Mouse (Mus musculus) limb, embryonic 11.5 days (tissue): ENCODE measurements around the gene Slc38a4. TPM values are rescaled to one million over a fixed set of nuclear protein-coding genes. Genes with fewer than 3 reads are reported as not detected.

Experiments used
- ATAC-seq: fragments of 200-750 bp; cut with Nextera tagmentation; 2 replicates; pipeline ENCODE4 v1.8.0; 2017; ENCODE audit warnings: low read depth; ENCODE audit not compliant: insufficient number of reproducible peaks, low FRiP score, low TSS enrichment
- DNase-seq: peaks from one replicate; pipeline ENCODE4 v3.0.0-alpha.2; 2015; ENCODE audit warnings: low spot score
- H3K27ac ChIP-seq: fragments of 300-500 bp; sonication (generic); replicated peaks from 2 replicates; pipeline ENCODE4 v1.5.1; 2014; ENCODE audit warnings: low read depth, mild to moderate bottlenecking, low read length
- H3K27me3 ChIP-seq: fragments of 300-500 bp; sonication (generic); 2 replicates; pipeline ENCODE4 v1.6.1; 2014; ENCODE audit warnings: mild to moderate bottlenecking, low read length, mixed read lengths; ENCODE audit not compliant: control insufficient read depth, insufficient read depth
- H3K36me3 ChIP-seq: fragments of 300-500 bp; sonication (generic); 2 replicates; pipeline ENCODE4 v1.6.1; 2014; ENCODE audit warnings: mild to moderate bottlenecking, low read length, moderate library complexity, mixed read lengths; ENCODE audit not compliant: control insufficient read depth, insufficient read depth
- H3K4me1 ChIP-seq: fragments of 300-500 bp; sonication (generic); 2 replicates; pipeline ENCODE4 v1.6.1; 2014; ENCODE audit warnings: low read length, mixed read lengths; ENCODE audit not compliant: control insufficient read depth, insufficient read depth
- H3K4me2 ChIP-seq: fragments of 300-500 bp; sonication (generic); 2 replicates; pipeline ENCODE4 v1.6.1; 2014; ENCODE audit warnings: low read depth, mild to moderate bottlenecking, moderate library complexity; ENCODE audit not compliant: severe bottlenecking
- H3K4me3 ChIP-seq: fragments of 300-500 bp; sonication (generic); 2 replicates; pipeline ENCODE4 v1.5.1; 2014; ENCODE audit warnings: low read depth, low read length
- H3K9ac ChIP-seq: fragments of 300-500 bp; sonication (generic); 2 replicates; pipeline ENCODE4 v1.6.1; 2014; ENCODE audit warnings: mild to moderate bottlenecking, low read length
- H3K9me3 ChIP-seq: fragments of 300-500 bp; sonication (generic); 2 replicates; pipeline ENCODE4 v1.6.1; 2016; ENCODE audit warnings: low read length; ENCODE audit not compliant: control insufficient read depth
- WGBS: fragments of 180-500 bp; shearing (Covaris S2); extraction: QIAGEN DNeasy Blood & Tissue Kit; methylation state at CpG from one replicate; pipeline ENCODE4 v1.1.7; 2014; 5-methylcytosine and 5-hydroxymethylcytosine counted together
- polyA plus RNA-seq: library from polyadenylated mRNA; unstranded; fragments of >200 nt; fragmentation: Nextera tagmentation; extraction: Ambion mirVana; gene quantifications from 2 replicates; pipeline ENCODE4 v1.2.1, GENCODE M21; 2014

Slc38a4 gene
- polyA plus RNA-seq, 1 experiment from 2014 or later = 73.8 TPM

DNA sequence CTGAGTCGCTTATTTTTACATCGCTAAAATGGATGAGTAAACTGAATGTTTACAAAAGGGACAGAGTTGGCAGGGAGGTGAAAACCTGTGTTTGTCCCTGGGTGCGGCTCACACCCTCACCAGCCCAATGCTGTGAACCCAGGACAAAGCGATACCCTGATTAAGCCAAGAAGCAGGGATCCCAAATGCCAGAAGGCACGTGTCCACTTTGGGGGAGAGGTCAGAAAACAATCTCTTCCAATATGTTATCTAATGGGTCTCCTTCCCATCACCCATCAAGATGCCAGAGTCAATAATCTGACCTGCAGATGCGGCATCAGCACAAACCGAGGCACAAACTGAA is 51.3 kb downstream of the Slc38a4 start:
- no peaks in the 10 kb centered on the region for H3K27me3 ChIP-seq
- H3K9ac ChIP-seq = no peak overlapping the region
- H3K4me1 ChIP-seq = peaks cover 25% of the 10 kb centered on the region

DNA sequence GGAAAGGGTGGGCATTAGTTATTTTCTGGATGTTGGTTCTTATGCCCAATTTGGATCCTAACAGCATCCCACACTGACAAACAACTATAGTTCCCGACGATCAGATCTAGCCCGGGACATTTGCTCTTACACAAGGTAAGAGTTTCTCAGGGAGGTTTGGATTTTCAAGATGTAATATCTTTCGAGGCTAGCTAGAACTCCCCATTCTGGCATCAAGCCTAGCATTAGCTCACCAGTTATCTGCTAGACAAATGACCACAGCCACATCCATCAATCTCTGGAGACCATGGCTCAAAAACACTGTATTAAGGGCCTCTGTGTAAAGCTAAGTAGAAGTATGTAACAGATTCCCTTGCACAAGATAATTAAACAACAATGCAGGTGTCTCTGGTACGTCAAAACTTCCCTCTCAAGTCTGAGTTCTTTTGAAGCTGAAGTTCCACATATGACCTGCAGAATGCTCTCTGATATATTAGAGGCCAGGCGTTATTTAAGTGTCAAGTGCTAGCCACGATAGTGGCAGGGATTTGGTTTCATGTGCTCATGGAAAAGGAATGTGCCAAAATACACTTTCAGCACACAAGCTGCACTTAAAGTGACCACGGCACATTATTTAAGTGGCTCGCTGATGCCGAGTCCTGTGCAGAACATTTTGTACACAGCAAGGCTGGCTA is 51.8 kb downstream of the Slc38a4 start:
- H3K9ac ChIP-seq = no peak overlapping the region
- DNase-seq (no peak), ATAC-seq (no peak)
- WGBS = 66% methylated on average over 10 of the region's 10 CpGs
- H3K27me3 ChIP-seq = no peaks in the 10 kb centered on the region
- H3K4me1 ChIP-seq = peaks cover 25% of the 10 kb centered on the region
- no peak overlapping the region for H3K4me3 ChIP-seq
- H3K36me3 ChIP-seq = no peaks in the 10 kb centered on the region; the same call in 1 of the 2 replicates
- H3K4me2 ChIP-seq = no peak overlapping the region
- H3K27ac ChIP-seq = 0 out of 2 replicates have a peak overlapping the region, but pooled peaks have one; percentile 16
- H3K9me3 ChIP-seq = no peaks in the 10 kb centered on the region

More for the DNA sequence above, 51.3 kb downstream of the Slc38a4 start:
- 0 out of 2 replicates have a peak overlapping the region, but pooled peaks have one; percentile 16 for H3K27ac ChIP-seq
- H3K4me3 ChIP-seq = no peak overlapping the region
- no peak for ATAC-seq
- 90% methylated on average over 7 of the region's 7 CpGs for WGBS
- no peak for DNase-seq
- no peak overlapping the region for H3K4me2 ChIP-seq
- no peaks in the 10 kb centered on the region for H3K9me3 ChIP-seq
- no peaks in the 10 kb centered on the region; the same call in 1 of the 2 replicates for H3K36me3 ChIP-seq

- H3K27ac ChIP-seq = peak overlapping the region; percentile 45; the same call in 1 of the 2 replicates
- no peaks in the 10 kb centered on the region; the same call in 1 of the 2 replicates for H3K36me3 ChIP-seq
- ATAC-seq = no peak
- no peaks in the 10 kb centered on the region for H3K9me3 ChIP-seq
- peaks cover 25% of the 10 kb centered on the region for H3K4me1 ChIP-seq
- H3K9ac ChIP-seq = no peak overlapping the region
- no peaks in the 10 kb centered on the region for H3K27me3 ChIP-seq
- H3K4me3 ChIP-seq = no peak overlapping the region
- no peak overlapping the region; the same call in 1 of the 2 replicates for H3K4me2 ChIP-seq
- 82% methylated on average over 6 of the region's 6 CpGs for WGBS
- DNase-seq = no peak
These were observed 52.6 kb downstream of the Slc38a4 start for GRCm38 (mm10) chr15:97003186-97003585.

DNA sequence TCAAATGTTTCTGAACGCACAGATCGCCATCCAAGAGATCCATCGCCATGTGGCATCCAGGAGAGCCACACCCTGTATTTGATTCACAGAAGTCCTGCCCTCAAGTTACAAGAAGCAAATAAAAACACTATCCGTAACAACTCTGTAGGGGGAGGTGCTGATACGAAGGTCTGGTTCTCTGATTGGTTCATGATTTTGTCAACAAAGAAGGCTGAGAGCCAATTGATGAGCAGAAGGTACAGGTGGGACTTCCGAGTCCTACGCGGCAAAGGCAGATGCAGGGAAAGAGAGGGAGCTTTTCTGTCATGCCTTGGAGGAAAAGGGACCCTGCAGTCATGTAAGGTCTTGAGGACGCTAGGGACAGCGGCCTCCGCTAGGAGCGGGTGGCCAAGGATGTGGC is 53.0 kb downstream of the Slc38a4 start:
- Histone ChIP-seq H3K4me2 (no peak overlapping the region; the same call in 1 of the 2 replicates), H3K27ac (no peak overlapping the region; the same call in 1 of the 2 replicates), H3K27me3 (no peaks in the 10 kb centered on the region), H3K9ac (no peak overlapping the region), H3K36me3 (no peaks in the 10 kb centered on the region; the same call in 1 of the 2 replicates), H3K9me3 (no peaks in the 10 kb centered on the region), H3K4me1 (peaks cover 25% of the 10 kb centered on the region), H3K4me3 (no peak overlapping the region)
- ATAC-seq (0 out of 2 replicates have a peak, but pooled peaks have one; percentile 7), DNase-seq (peak; percentile 24)
- 70% methylated on average over 12 of the region's 12 CpGs for WGBS

- no peaks in the 10 kb centered on the region; the same call in 1 of the 2 replicates for H3K36me3 ChIP-seq
These were observed 53.9 kb downstream of the Slc38a4 start for GRCm38 (mm10) chr15:97001886-97002285.

DNA sequence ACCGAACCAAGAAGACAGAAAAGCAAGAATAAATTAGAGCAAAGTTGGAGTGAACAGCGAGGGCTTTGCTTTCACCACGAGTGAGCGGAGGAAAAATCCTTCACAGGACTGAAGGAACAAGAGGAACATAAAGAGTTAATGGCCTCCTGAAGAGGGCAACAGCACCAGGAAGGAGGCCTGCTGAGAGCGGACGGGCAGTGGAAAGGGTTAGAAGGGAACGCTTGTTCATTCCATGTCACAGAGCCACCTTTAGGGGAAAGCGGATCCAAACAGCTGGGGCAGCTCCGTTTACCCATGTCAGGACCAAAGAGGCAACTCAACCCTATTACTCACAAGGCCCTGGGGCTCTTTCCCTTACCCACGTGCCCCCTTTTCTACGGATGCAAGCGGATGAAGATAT is 54.3 kb downstream of the Slc38a4 start:
- Histone ChIP-seq H3K4me2 (peak overlapping the region; percentile 11; the same call in 1 of the 2 replicates), H3K27me3 (no peaks in the 10 kb centered on the region), H3K4me3 (no peak overlapping the region), H3K27ac (peak overlapping the region; percentile 96), H3K4me1 (peaks cover 25% of the 10 kb centered on the region), H3K9me3 (no peaks in the 10 kb centered on the region), H3K9ac (peak overlapping the region; percentile 13; the same call in 1 of the 2 replicates), H3K36me3 (no peaks in the 10 kb centered on the region; the same call in 1 of the 2 replicates)
- ATAC-seq (no peak), DNase-seq (peak; percentile 68)
- 22% methylated on average over 12 of the region's 12 CpGs for WGBS

More at GRCm38 (mm10) chr15:97001886-97002285, 53.9 kb downstream of the Slc38a4 start:
- no peak overlapping the region; the same call in 1 of the 2 replicates for H3K9ac ChIP-seq
- 84% methylated on average over 7 of the region's 7 CpGs for WGBS
- no peak for DNase-seq
- H3K4me3 ChIP-seq = no peak overlapping the region
- no peak for ATAC-seq
- peaks cover 25% of the 10 kb centered on the region for H3K4me1 ChIP-seq
- no peak overlapping the region; the same call in 1 of the 2 replicates for H3K4me2 ChIP-seq
- no peaks in the 10 kb centered on the region for H3K27me3 ChIP-seq
- H3K9me3 ChIP-seq = no peaks in the 10 kb centered on the region
- H3K27ac ChIP-seq = peak overlapping the region; percentile 96

GRCm38 (mm10) chr15:97000319-97001251 is 55.2 kb downstream of the Slc38a4 start:
- H3K27me3 ChIP-seq = no peaks in the 10 kb centered on the region
- H3K9ac ChIP-seq = peak overlapping the region; percentile 22; the same call in 1 of the 2 replicates
- peak; percentile 75 for DNase-seq
- H3K4me2 ChIP-seq = peak overlapping the region; percentile 11; the same call in 1 of the 2 replicates
- H3K36me3 ChIP-seq = no peaks in the 10 kb centered on the region; the same call in 1 of the 2 replicates
- peaks cover 25% of the 10 kb centered on the region for H3K4me1 ChIP-seq
- no peaks in the 10 kb centered on the region for H3K9me3 ChIP-seq
- WGBS = 9% methylated on average over 17 of the region's 17 CpGs
- H3K4me3 ChIP-seq = no peak overlapping the region
- peak; percentile 65 for ATAC-seq
- H3K27ac ChIP-seq = peak overlapping the region; percentile 96

- Histone ChIP-seq H3K27ac (no peak overlapping the region; the same call in 1 of the 2 replicates), H3K9me3 (no peaks in the 10 kb centered on the region), H3K36me3 (no peaks in the 10 kb centered on the region), H3K27me3 (no peaks in the 10 kb centered on the region), H3K4me1 (peaks cover 25% of the 10 kb centered on the region), H3K9ac (no peak overlapping the region), H3K4me3 (no peak overlapping the region), H3K4me2 (no peak overlapping the region)
- WGBS = 90% methylated on average over 12 of the region's 12 CpGs
- ATAC-seq (no peak), DNase-seq (no peak)
These were observed 56.4 kb downstream of the Slc38a4 start for GRCm38 (mm10) chr15:96999401-96999800.
